Mouse (Mus musculus) stomach, postnatal 0 days (tissue): ENCODE results near the gene Olfr605.
"Not testable (repeated sequence)": the region's sequence is repeated elsewhere in the genome, so short reads cannot be mapped to it uniquely, and the experiment has no call there.

Experiments used
- CTCF ChIP-seq: IDR thresholded peaks from 2 replicates; pipeline ENCODE4 v1.5.1; 2016; ENCODE audit warnings: antibody characterized with exemption, low read depth, mild to moderate bottlenecking, moderate library complexity
- EP300 ChIP-seq: optimal IDR thresholded peaks from 2 replicates; pipeline ENCODE3; 2016; ENCODE audit warnings: antibody characterized with exemption

DNA sequence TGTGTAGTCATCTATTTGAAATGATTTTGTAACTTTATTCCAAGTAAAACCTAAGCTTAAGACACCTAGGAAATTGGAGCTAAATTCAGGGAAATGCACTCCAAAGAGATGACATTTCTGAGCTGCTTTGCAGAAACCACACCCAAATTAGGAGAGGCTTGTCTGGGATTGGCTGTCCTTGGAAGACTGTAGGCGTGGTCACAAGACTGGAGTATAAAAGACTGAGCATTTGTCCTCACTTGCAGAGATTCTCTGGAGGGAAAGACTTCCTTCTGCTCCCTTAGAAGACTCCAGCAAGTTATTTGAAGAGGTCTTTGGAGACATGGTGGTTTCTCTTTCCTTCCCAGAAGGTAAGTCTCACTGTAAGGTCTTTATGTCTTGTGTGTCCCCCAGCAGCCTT, 30.5 kb downstream of the Olfr605 start, which contains the start of gene Usp17lc:
- TF ChIP-seq CTCF, EP300: not testable (repeated sequence)
